Mouse (Mus musculus): Measurements from ENCODE around the gene Slc4a1.

DNA sequence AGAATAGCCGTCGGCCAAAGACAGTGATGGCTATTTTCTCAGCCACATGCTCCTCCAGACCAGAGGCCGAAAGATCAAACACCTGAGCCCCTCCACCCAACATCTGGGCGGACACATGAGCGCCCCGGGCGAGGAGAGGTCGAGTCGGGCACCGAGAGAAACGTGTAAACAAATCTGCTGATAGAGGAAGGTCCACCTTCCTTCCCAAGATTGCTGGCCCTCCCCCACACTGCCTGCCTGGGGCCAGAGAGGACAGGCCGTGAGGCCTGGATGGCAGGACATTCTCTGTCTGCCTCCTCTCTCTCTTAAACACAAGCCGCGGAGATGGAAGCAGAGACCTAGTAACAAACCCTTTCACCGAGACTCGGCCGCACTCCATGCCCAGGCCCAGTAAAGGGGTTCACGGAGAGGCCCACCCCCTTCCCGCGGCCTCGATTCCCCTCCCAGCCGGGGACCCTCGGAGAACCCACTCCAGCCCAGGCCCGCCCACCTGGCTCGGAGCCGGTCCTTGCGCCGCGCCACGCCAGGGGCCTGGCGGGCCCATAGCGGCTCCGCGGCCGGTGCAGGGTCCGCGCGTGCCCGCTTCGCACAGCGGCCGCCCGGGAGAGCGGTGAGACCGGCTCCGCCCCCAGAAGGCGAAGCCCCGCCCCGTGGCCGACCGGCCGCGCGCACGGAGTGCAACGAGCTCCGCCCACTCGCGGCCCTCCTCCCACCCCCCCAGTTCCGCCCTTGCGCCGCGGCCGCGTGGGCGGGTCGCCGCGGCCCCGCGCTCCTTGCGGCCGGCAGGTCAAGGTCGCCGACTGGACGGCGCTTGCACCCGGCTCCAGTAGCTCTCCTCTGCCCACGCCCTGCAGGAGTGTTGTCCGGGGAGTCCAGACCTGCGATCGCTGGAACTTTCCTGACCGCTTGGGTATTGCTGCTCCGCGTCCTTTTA lies 41.2 kb upstream of the Slc4a1 start:
- TF ChIP-seq POLR2A (IDR thresholded peaks at IDR 0.05; ENCODE audit: borderline replicate concordance, extremely low read depth, insufficient read depth, insufficient read length, poor library complexity, severe bottlenecking) (peak; percentile 76), CTCF (IDR thresholded peaks at IDR 0.05; ENCODE audit: borderline replicate concordance, extremely low read depth, insufficient read depth, insufficient read length) (no peak)

All from brain, embryonic 14.5 days (tissue).